Mouse (Mus musculus): ENCODE results near the gene Olfr608.
"Not testable (repeated sequence)": the region's sequence is repeated elsewhere in the genome, so short reads cannot be mapped to it uniquely, and the experiment has no call there.

Gene Olfr608

GRCm38 (mm10) chr7:103469577-103469976, at the start of gene Olfr608:
Olfr608 (plus strand) TSS chr7:103469877.
- DNase-seq (ENCODE audit: extremely low spot score, low spot score) = no peak

GRCm38 (mm10) chr7:103445339-103445738, 24.3 kb upstream of the Olfr608 start, which contains the start of gene Olfr605:
Olfr605 (minus strand) TSS chr7:103445439.
- no peak for DNase-seq (ENCODE audit: extremely low spot score, low spot score)

- DNase-seq (ENCODE audit: extremely low spot score, low spot score) = no peak
Observed at GRCm38 (mm10) chr7:103448746-103449145, 20.9 kb upstream of the Olfr608 start, which contains the start of gene Olfr606. Olfr606 (plus strand) TSS chr7:103449046.

- DNase-seq (ENCODE audit: extremely low spot score, low spot score) = no peak
Observed at GRCm38 (mm10) chr7:103460590-103460989, 9.1 kb upstream of the Olfr608 start.

GRCm38 (mm10) chr7:103477106-103477505, 7.4 kb downstream of the Olfr608 start:
- not testable (repeated sequence) for DNase-seq (ENCODE audit: extremely low spot score, low spot score)

- DNase-seq (ENCODE audit: extremely low spot score, low spot score) = no peak
Observed at GRCm38 (mm10) chr7:103497962-103498361, 28.3 kb downstream of the Olfr608 start, which contains the start of gene Olfr609. Olfr609 (minus strand) TSS chr7:103498062.

- DNase-seq (ENCODE audit: extremely low spot score, low spot score) = no peak
Observed at GRCm38 (mm10) chr7:103512022-103512421, 42.3 kb downstream of the Olfr608 start, which contains the start of gene Olfr610. Olfr610 (minus strand) TSS chr7:103512122.

GRCm38 (mm10) chr7:103520746-103521145, 51.1 kb downstream of the Olfr608 start, which contains the start of gene Olfr611:
Olfr611 (minus strand) TSS chr7:103520846.
- not testable (repeated sequence) for DNase-seq (ENCODE audit: extremely low spot score, low spot score)
